In genomic region chr5:39153291-39153794, GRCm38 (mm10) we compare ENCODE assay signal across 25 mouse cellular contexts.
DNase-seq lines count a peak whose midpoint lies in the region; ATAC-seq lines count a peak whose summit lies in the region.
"Had no signal": no experiment of that assay in that cellular context is flagged by ENCODE, and none has a peak within 500 bp of the region (broad histone marks: within the 10 kb centered on the region; RNA-seq: fewer than 3 reads in every experiment).

No protein-coding gene starts in this region.

- H3K9me3 ChIP-seq in intestine, embryonic 16.5 days (ENCODE audit: control insufficient read depth, low read length), result no peaks in the 10 kb centered on the region
- H3K9me3 ChIP-seq in neural tube, embryonic 15.5 days (replicated peaks), result no peaks in the 10 kb centered on the region
- H3K9me3 ChIP-seq: embryonic facial prominence, embryonic 13.5 days; embryonic facial prominence, embryonic 15.5 days; forebrain, embryonic 10.5 days; forebrain, embryonic 12.5 days had no signal

- no peak overlapping the region for H3K9ac ChIP-seq in intestine, embryonic 16.5 days (ENCODE audit: low read depth, low read length)
- no peak overlapping the region for H3K9ac ChIP-seq in neural tube, embryonic 15.5 days (replicated peaks)
- H3K9ac ChIP-seq: embryonic facial prominence, embryonic 13.5 days; embryonic facial prominence, embryonic 15.5 days; forebrain, embryonic 12.5 days had no signal

- no peak overlapping the region for H3K4me2 ChIP-seq in intestine, embryonic 16.5 days (ENCODE audit: low read depth, low read length)
- H3K4me2 ChIP-seq in neural tube, embryonic 15.5 days, result no peak overlapping the region
- H3K4me2 ChIP-seq: embryonic facial prominence, embryonic 13.5 days; embryonic facial prominence, embryonic 15.5 days; forebrain, embryonic 12.5 days had no signal

- no peaks in the 10 kb centered on the region for H3K27me3 ChIP-seq in intestine, embryonic 16.5 days (replicated peaks; ENCODE audit: control insufficient read depth, insufficient read depth, low read length)
- H3K27me3 ChIP-seq in neural tube, embryonic 15.5 days (replicated peaks), result no peaks in the 10 kb centered on the region
- H3K27me3 ChIP-seq: embryonic facial prominence, embryonic 13.5 days; embryonic facial prominence, embryonic 15.5 days; forebrain, embryonic 12.5 days had no signal

- peak; percentile 9 to 15 for DNase-seq in spleen, postnatal 36 days (ENCODE audit: low spot score in 2 of 2)
- no peak for DNase-seq in spleen, adult 18-20 months
- DNase-seq in ovary, postnatal 36 days (ENCODE audit: low spot score), result no peak
- no peak for DNase-seq in heart, postnatal 14 days
- DNase-seq: adrenal gland, adult 2 months; adrenal gland, postnatal 10 days; adrenal gland, postnatal 25 days; B cell, adult 2 months; cerebellum, adult 11 months; cerebellum, adult 18-20 months; cerebellum, adult 8-10 months; cerebellum, adult 9-11 months; cerebellum, postnatal 14 days; cerebellum, postnatal 36 days; embryo, embryonic 11 days had no signal

- no peaks in the 10 kb centered on the region for H3K36me3 ChIP-seq in intestine, embryonic 16.5 days (ENCODE audit: control insufficient read depth, insufficient read depth, low read length)
- no peaks in the 10 kb centered on the region for H3K36me3 ChIP-seq in neural tube, embryonic 15.5 days
- H3K36me3 ChIP-seq: embryonic facial prominence, embryonic 13.5 days; embryonic facial prominence, embryonic 15.5 days; forebrain, embryonic 10.5 days; forebrain, embryonic 12.5 days had no signal

- H3K4me3 ChIP-seq in intestine, embryonic 16.5 days (ENCODE audit: low read length), result no peak overlapping the region
- H3K4me3 ChIP-seq in neural tube, embryonic 15.5 days (replicated peaks), result no peak overlapping the region
- H3K4me3 ChIP-seq: embryonic facial prominence, embryonic 13.5 days; embryonic facial prominence, embryonic 15.5 days; erythroblast, embryonic 14.5 days; forebrain, embryonic 10.5 days; forebrain, embryonic 12.5 days had no signal

- no peaks in the 10 kb centered on the region for H3K4me1 ChIP-seq in intestine, embryonic 16.5 days (ENCODE audit: control insufficient read depth, insufficient read depth, low read length)
- H3K4me1 ChIP-seq in neural tube, embryonic 15.5 days, result no peaks in the 10 kb centered on the region
- H3K4me1 ChIP-seq: embryonic facial prominence, embryonic 13.5 days; embryonic facial prominence, embryonic 15.5 days; forebrain, embryonic 10.5 days; forebrain, embryonic 12.5 days had no signal

- H3K27ac ChIP-seq in intestine, embryonic 16.5 days (ENCODE audit: low read length), result no peak overlapping the region
- no peak overlapping the region for H3K27ac ChIP-seq in neural tube, embryonic 15.5 days (replicated peaks)
- H3K27ac ChIP-seq: embryonic facial prominence, embryonic 13.5 days; embryonic facial prominence, embryonic 15.5 days; forebrain, embryonic 10.5 days; forebrain, embryonic 12.5 days had no signal

- intact Hi-C loops in heart, postnatal 14 days (cut with DNase I), result no loop called here

- ATAC-seq in intestine, embryonic 16.5 days, result peak; percentile 94
- peak; percentile 37; the same call in 1 of the 2 replicates for ATAC-seq in neutrophil, adult 5-6 weeks (ENCODE audit: extremely low read depth, insufficient number of reproducible peaks, low FRiP score, poor library complexity, severe bottlenecking)
- no peak for ATAC-seq in neural tube, embryonic 15.5 days (ENCODE audit: low FRiP score)
- ATAC-seq: CD4-positive, CD25-positive, alpha-beta regulatory T cell, adult 4 months; forebrain, embryonic 14.5 days had no signal

Comparison
In these comparisons a context has a peak if more than half of its experiments do, and no peak if none do; other contexts are left out.
1. DNase-seq: peak in spleen, postnatal 36 days (2 of 2); none in spleen, adult 18-20 months (0 of 2), ovary, postnatal 36 days (single experiment) and heart, postnatal 14 days (0 of 2).